Mouse (Mus musculus) testis, postnatal 10 days (tissue): Measurements from ENCODE around the gene Spin2-ps6.
"Not testable (repeated sequence)": the region's sequence is repeated elsewhere in the genome, so short reads cannot be mapped to it uniquely, and the experiment has no call there.

Source experiments
- DNase-seq: peaks from one replicate; pipeline ENCODE4 v3.0.0; 2021; ENCODE audit warnings: low spot score

Gene Spin2-ps6

DNA sequence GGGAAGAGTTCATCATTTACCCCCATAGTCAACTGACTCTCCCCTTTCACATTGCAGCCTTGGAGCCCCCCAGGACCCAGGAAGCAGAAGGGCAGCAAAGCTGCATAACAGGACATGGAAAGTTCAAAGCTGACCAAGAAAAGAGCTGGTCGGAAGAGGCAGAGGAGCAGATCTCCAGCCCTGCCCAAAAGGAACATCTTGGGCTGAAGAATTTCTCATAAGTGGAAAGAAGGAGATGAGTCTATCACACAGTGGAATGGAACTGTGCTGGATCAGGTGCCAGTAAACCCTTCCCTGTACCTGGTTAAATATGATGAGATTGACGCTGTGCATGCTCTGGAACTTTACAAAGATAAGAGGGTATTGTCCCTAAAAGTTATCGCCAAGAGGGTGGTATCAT lies at the start of gene Spin2-ps6:
Gene Spin2-ps6 (plus strand): TSS at position 301 of the 400 bp plus-strand sequence.
- not testable (repeated sequence) for DNase-seq
